Mouse (Mus musculus): ENCODE results near the gene BC017158. TPM values are rescaled to one million over a fixed set of nuclear protein-coding genes. Genes with fewer than 3 reads are reported as not detected.

Gene BC017158
- total and polyA plus RNA-seq, 3 experiments = 6.2 to 12.7 (median 6.5) TPM

DNA sequence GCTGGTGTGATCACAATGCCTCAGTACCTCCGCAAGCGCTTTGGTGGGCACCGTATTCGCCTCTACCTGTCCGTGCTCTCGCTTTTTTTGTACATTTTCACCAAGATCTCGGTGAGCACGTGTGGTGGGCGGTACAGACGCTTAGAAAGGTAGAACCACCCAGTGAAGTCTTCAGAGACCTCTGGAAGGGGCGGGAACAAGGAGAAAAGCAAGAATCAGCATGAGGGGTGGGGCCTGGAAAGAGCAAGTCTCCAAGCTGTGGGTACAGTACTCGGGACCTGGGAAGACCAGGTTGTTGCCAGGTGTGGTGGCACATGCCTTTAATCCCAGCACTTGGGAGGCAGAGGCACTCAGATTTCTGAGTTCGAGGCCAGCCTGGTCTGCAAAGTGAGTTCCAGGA lies 30.6 kb downstream of the BC017158 start:
- Histone ChIP-seq H3K27ac (no peak overlapping the region), H3K79me2 (replicated peaks; ENCODE audit: control insufficient read depth, insufficient read depth, low read length) (no peaks in the 10 kb centered on the region), H3K4me1 (ENCODE audit: control insufficient read depth, insufficient read depth, low read length) (no peaks in the 10 kb centered on the region), H3K36me3 (ENCODE audit: control insufficient read depth, insufficient read depth, low read length) (no peaks in the 10 kb centered on the region), H3K27me3 (ENCODE audit: control insufficient read depth, insufficient read depth, low read length) (no peaks in the 10 kb centered on the region), H3K4me3 (no peak overlapping the region), H3K9ac (ENCODE audit: low read depth, low read length) (no peak overlapping the region)
- TF ChIP-seq EP300 (IDR thresholded peaks at IDR 0.05; ENCODE audit: insufficient read depth, low read depth, low read length) (no peak), CTCF (IDR thresholded peaks at IDR 0.05) (no peak), POLR2A (IDR thresholded peaks at IDR 0.05; ENCODE audit: insufficient read depth, low read depth, low read length) (no peak)
- intact Hi-C loops (cut with DNase I) = no loop called here
- DNase-seq = no peak
- WGBS = 65% methylated on average over 13 of the region's 13 CpGs

DNA sequence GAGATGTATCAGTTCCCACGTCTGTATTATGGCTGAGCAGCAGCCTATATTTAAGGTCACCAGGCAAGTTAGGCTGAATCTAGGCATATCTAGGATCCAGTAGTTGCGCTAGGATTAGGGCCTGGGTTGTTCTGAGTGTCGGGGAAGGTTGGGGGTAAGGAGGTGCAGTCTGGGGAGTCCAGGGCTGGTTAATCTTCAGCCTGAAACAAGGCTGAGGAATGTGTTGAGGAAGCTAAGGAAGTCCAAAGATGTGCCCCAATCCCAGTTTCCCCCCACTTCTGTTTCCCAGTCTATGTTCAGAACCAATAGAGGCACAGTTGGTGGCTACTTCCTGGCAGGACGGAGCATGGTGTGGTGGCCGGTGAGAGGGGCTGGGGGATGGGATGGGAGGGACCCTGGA lies 31.9 kb downstream of the BC017158 start:
- Histone ChIP-seq H3K36me3 (ENCODE audit: control insufficient read depth, insufficient read depth, low read length) (no peaks in the 10 kb centered on the region), H3K79me2 (replicated peaks; ENCODE audit: control insufficient read depth, insufficient read depth, low read length) (no peaks in the 10 kb centered on the region), H3K9ac (ENCODE audit: low read depth, low read length) (no peak overlapping the region), H3K27me3 (ENCODE audit: control insufficient read depth, insufficient read depth, low read length) (no peaks in the 10 kb centered on the region), H3K4me1 (ENCODE audit: control insufficient read depth, insufficient read depth, low read length) (no peaks in the 10 kb centered on the region), H3K27ac (no peak overlapping the region), H3K4me3 (no peak overlapping the region)
- intact Hi-C loops (cut with DNase I) = no loop called here
- 68% methylated on average over 5 of the region's 5 CpGs for WGBS
- no peak for TF ChIP-seq POLR2A (IDR thresholded peaks at IDR 0.05; ENCODE audit: insufficient read depth, low read depth, low read length)
- no peak for TF ChIP-seq CTCF (IDR thresholded peaks at IDR 0.05)
- no peak for TF ChIP-seq EP300 (IDR thresholded peaks at IDR 0.05; ENCODE audit: insufficient read depth, low read depth, low read length)
- DNase-seq = no peak

DNA sequence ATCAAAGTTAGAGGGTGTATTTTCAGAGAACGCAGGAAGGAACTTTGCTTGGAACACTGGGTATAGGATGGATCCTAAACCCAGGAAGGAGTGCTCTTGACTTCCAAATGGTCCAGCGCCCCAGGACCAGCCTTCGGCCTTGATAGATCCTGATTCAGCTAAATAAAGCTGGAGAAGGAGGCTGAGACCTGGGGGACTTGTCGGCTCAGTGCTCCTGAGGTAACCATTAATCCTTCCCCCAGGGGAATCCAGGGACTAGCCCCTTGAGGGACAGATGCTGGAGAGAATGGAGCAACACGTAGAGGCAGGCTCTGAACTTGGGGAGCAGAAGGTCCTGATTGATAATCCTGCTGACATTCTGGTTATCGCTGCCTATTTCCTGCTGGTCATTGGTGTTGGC lies 32.6 kb downstream of the BC017158 start, which contains the start of gene Slc5a2:
Gene Slc5a2, plus strand, starts transcription at position 247 of the 400 bp plus-strand sequence.
- intact Hi-C loops (cut with DNase I) = no loop called here
- Histone ChIP-seq H3K36me3 (ENCODE audit: control insufficient read depth, insufficient read depth, low read length) (no peaks in the 10 kb centered on the region), H3K9ac (ENCODE audit: low read depth, low read length) (no peak within 1 kb of the TSS), H3K4me1 (ENCODE audit: control insufficient read depth, insufficient read depth, low read length) (no peaks in the 10 kb centered on the region), H3K79me2 (replicated peaks; ENCODE audit: control insufficient read depth, insufficient read depth, low read length) (no peaks in the 10 kb centered on the region), H3K27me3 (ENCODE audit: control insufficient read depth, insufficient read depth, low read length) (no peaks in the 10 kb centered on the region), H3K27ac (no peak within 1 kb of the TSS), H3K4me3 (no peak within 1 kb of the TSS)
- DNase-seq = no peak
- 84% methylated on average over 6 of the region's 6 CpGs for WGBS
- TF ChIP-seq POLR2A (IDR thresholded peaks at IDR 0.05; ENCODE audit: insufficient read depth, low read depth, low read length) = no peak
- no peak for TF ChIP-seq EP300 (IDR thresholded peaks at IDR 0.05; ENCODE audit: insufficient read depth, low read depth, low read length)
- no peak for TF ChIP-seq CTCF (IDR thresholded peaks at IDR 0.05)

DNA sequence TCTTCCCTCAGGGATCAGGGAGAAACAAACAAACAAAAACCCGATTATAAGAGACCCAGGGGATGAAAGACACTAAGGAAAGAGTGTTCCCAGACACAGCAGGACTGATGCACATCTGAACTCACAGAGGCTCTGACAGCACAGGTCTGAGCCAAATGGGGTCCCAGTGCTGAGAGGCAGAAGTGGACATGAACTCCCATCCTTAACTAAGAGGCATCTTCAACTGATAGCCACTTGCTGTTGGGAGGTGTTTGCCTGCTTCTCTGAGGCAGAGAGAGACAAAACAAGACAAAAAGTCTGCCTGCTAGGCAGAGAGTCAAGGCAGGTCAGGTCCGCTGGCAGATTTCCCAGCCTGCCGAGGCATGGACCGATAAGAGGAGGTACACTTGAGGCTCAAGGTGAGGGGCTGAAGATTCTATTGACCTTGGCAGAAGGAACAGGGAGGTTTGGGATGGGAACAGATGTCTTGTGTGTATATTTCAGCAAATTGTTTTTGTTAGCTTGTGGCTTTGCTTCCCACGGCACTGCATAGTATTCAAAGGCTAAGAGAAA lies 41.1 kb downstream of the BC017158 start:
- intact Hi-C loops (cut with DNase I) = no loop called here
- TF ChIP-seq CTCF (IDR thresholded peaks at IDR 0.05) (no peak), POLR2A (IDR thresholded peaks at IDR 0.05; ENCODE audit: insufficient read depth, low read depth, low read length) (peak; percentile 51; the same call in 1 of the 2 replicates)
- Histone ChIP-seq H3K79me2 (replicated peaks; ENCODE audit: control insufficient read depth, insufficient read depth, low read length) (no peaks in the 10 kb centered on the region), H3K27me3 (ENCODE audit: control insufficient read depth, insufficient read depth, low read length) (no peaks in the 10 kb centered on the region), H3K36me3 (ENCODE audit: control insufficient read depth, insufficient read depth, low read length) (no peaks in the 10 kb centered on the region), H3K27ac (no peak overlapping the region), H3K4me3 (no peak overlapping the region), H3K9ac (ENCODE audit: low read depth, low read length) (no peak overlapping the region), H3K4me1 (ENCODE audit: control insufficient read depth, insufficient read depth, low read length) (peaks cover 3% of the 10 kb centered on the region)
- DNase-seq = no peak
- WGBS = 14% methylated on average over 5 of the region's 5 CpGs

DNA sequence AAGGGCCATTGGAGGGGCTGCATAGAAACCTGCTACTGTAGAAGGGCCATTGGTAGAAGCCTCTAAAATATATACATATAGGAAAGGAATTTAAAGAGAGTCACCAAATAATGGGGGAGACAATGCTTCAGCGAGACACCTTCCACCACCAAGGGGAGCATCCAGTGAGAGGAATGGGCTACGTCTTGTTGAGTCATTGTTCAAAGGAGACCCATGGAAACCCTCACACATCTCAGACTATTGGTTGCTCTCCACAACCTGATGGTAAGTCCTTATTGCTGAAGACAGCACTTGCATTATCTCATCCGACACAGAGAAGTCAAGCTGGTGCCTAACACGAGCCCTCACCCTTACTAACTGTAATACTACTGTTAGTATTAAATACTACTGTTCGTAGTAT lies 42.2 kb downstream of the BC017158 start:
- H3K36me3 ChIP-seq (ENCODE audit: control insufficient read depth, insufficient read depth, low read length) = no peaks in the 10 kb centered on the region; the same call in 1 of the 2 replicates
- no peak overlapping the region for H3K4me3 ChIP-seq
- H3K79me2 ChIP-seq (replicated peaks; ENCODE audit: control insufficient read depth, insufficient read depth, low read length) = no peaks in the 10 kb centered on the region
- 83% methylated on average over 5 of the region's 5 CpGs for WGBS
- TF ChIP-seq POLR2A (IDR thresholded peaks at IDR 0.05; ENCODE audit: insufficient read depth, low read depth, low read length) (no peak), EP300 (IDR thresholded peaks at IDR 0.05; ENCODE audit: insufficient read depth, low read depth, low read length) (no peak), CTCF (IDR thresholded peaks at IDR 0.05) (no peak)
- no peak for DNase-seq
- H3K27me3 ChIP-seq (ENCODE audit: control insufficient read depth, insufficient read depth, low read length) = no peaks in the 10 kb centered on the region
- intact Hi-C loops (cut with DNase I) = no loop called here
- peaks cover 3% of the 10 kb centered on the region for H3K4me1 ChIP-seq (ENCODE audit: control insufficient read depth, insufficient read depth, low read length)
- no peak overlapping the region for H3K27ac ChIP-seq
- no peak overlapping the region for H3K9ac ChIP-seq (ENCODE audit: low read depth, low read length)

DNA sequence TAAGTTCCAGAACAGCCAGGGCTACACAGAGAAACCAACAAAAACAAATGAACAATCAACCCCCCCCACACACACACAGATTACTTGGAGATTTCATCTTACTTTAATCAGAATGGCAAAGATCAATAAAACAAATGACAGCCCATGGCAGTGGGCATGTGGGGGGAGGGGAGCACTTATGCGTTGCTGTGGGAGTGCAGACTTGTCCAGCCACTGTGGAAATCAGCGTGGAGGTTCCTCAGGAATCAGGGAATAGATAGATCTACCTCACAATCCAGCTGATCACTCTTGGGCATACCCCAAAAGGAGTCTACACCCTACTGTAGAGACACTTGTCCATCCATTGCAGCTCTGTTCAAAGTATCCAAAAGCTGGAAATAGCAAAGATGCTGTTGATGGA lies 43.0 kb downstream of the BC017158 start:
- no peak for TF ChIP-seq EP300 (IDR thresholded peaks at IDR 0.05; ENCODE audit: insufficient read depth, low read depth, low read length)
- TF ChIP-seq POLR2A (IDR thresholded peaks at IDR 0.05; ENCODE audit: insufficient read depth, low read depth, low read length) = peak; percentile 37; the same call in 1 of the 2 replicates

More for the DNA sequence above, 43.0 kb downstream of the BC017158 start:
- 56% methylated on average over 2 of the region's 2 CpGs for WGBS
- Histone ChIP-seq H3K36me3 (ENCODE audit: control insufficient read depth, insufficient read depth, low read length) (no peaks in the 10 kb centered on the region; the same call in 1 of the 2 replicates), H3K4me3 (no peak overlapping the region), H3K4me1 (ENCODE audit: control insufficient read depth, insufficient read depth, low read length) (peaks cover 3% of the 10 kb centered on the region), H3K79me2 (replicated peaks; ENCODE audit: control insufficient read depth, insufficient read depth, low read length) (no peaks in the 10 kb centered on the region), H3K9ac (ENCODE audit: low read depth, low read length) (no peak overlapping the region), H3K27me3 (ENCODE audit: control insufficient read depth, insufficient read depth, low read length) (no peaks in the 10 kb centered on the region), H3K27ac (no peak overlapping the region)
- no peak for DNase-seq
- intact Hi-C loops (cut with DNase I) = no loop called here

All from heart, adult 2 months (tissue).